Mouse (Mus musculus) heart, adult 2 months (tissue): Measurements from ENCODE around the gene Larp6.

Experiments used
- CTCF ChIP-seq: fragments of 200-600 bp; IDR thresholded peaks from 2 replicates; pipeline ENCODE4 v1.8.1; 2022; ENCODE audit warnings: antibody characterized with exemption, mild to moderate bottlenecking, moderate library complexity
- EP300 ChIP-seq: fragments of 200-500 bp; IDR thresholded peaks from 2 replicates; pipeline ENCODE4 v1.6.1; 2011; ENCODE audit warnings: low read depth, low read length, control low read depth; ENCODE audit not compliant: insufficient read depth
- POLR2A ChIP-seq: fragments of 200-500 bp; IDR thresholded peaks from 2 replicates; pipeline ENCODE4 v1.6.1; 2011; ENCODE audit warnings: mild to moderate bottlenecking, low read depth, low read length, control low read depth; ENCODE audit not compliant: insufficient read depth

DNA sequence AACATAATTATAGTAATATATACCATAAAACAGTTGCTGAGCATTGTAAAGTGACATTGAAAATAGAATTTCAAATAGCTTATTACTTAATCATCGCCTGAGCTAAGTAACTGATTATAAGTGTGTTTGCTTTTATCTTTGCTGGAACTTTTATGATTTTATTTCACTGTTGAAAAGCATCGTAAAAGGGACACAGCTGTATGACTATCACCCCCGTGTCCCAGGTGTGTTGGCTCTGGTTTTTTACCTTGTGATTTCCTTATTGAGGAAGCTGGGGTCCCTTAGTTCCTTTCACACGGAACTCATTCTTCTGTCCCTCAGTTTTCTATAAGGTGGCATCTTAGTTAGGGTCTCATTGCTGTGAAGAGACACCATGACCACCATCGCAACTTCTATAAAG lies 34.9 kb downstream of the Larp6 start:
- TF ChIP-seq CTCF, result no peak
- TF ChIP-seq EP300, result no peak
- no peak for TF ChIP-seq POLR2A
